Mouse (Mus musculus) cortical plate, adult 2 months (tissue): ENCODE measurements around the gene Dok3. TPM values are rescaled to one million over a fixed set of nuclear protein-coding genes. Genes with fewer than 3 reads are reported as not detected.

Source experiments
- H3K27ac ChIP-seq: fragments of 200-500 bp; 2 replicates; pipeline ENCODE4 v1.5.1; 2012; ENCODE audit warnings: low read length, control low read depth, inconsistent platforms; ENCODE audit not compliant: insufficient read depth
- H3K4me1 ChIP-seq: fragments of 200-500 bp; 2 replicates; pipeline ENCODE4 v1.6.1; 2011; ENCODE audit warnings: low read length; ENCODE audit not compliant: control insufficient read depth, insufficient read depth
- H3K4me3 ChIP-seq: fragments of 200-500 bp; 2 replicates; pipeline ENCODE4 v1.5.1; 2011; ENCODE audit warnings: mild to moderate bottlenecking, low read length, control low read depth; ENCODE audit not compliant: insufficient read depth
- CTCF ChIP-seq: fragments of 200-500 bp; IDR thresholded peaks from 2 replicates; pipeline ENCODE4 v1.5.1; 2011; ENCODE audit warnings: mild to moderate bottlenecking, control low read depth, low read length; ENCODE audit not compliant: insufficient read depth; ENCODE audit errors: extremely low read depth
- POLR2A ChIP-seq: fragments of 200-500 bp; IDR thresholded peaks from 2 replicates; pipeline ENCODE4 v1.6.1; 2011; ENCODE audit warnings: mild to moderate bottlenecking, low read length, control low read depth; ENCODE audit not compliant: insufficient read depth; ENCODE audit errors: extremely low read depth
- polyA plus RNA-seq: library from polyadenylated mRNA; depleted of rRNA; stranded (reverse); fragments of >200 nt; gene quantifications from 2 replicates; pipeline ENCODE4 v1.2.3, GENCODE M21; 2012

Dok3 gene
- polyA plus RNA-seq, 1 experiment = 16.8 TPM

- no peak overlapping the region for H3K27ac ChIP-seq
- TF ChIP-seq CTCF (no peak), POLR2A (no peak)
- H3K4me3 ChIP-seq = no peak overlapping the region
- H3K4me1 ChIP-seq = peaks cover 5% of the 10 kb centered on the region
Measured at GRCm38 (mm10) chr13:55508531-55508930, 20.6 kb downstream of the Dok3 start.

- H3K4me1 ChIP-seq = peaks cover 5% of the 10 kb centered on the region
- no peak for TF ChIP-seq CTCF
- TF ChIP-seq POLR2A = no peak
- no peak overlapping the region for H3K4me3 ChIP-seq
- H3K27ac ChIP-seq = no peak overlapping the region
Measured at GRCm38 (mm10) chr13:55507877-55508276, 21.2 kb downstream of the Dok3 start.

DNA sequence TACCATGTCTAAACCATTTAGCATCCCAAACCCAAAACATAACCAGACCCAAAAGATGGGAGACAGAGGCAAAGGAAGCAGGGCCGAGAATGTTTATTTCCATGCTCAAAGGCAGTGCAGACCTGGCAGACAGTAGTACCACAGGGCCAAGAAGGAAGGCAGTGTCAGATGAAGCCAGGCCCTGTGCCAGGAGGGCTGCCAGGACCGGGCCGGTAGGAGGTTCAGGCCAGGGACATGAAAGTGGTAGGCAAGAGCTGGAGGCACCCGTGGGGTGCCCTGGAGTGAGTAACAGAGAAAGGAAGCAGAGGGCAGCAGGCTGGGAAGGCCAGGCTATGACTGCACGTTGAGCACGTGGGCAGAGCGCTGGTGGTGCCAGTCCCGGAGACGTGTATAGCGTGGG is 22.4 kb downstream of the Dok3 start:
- Histone ChIP-seq H3K27ac (no peak overlapping the region), H3K4me3 (no peak overlapping the region), H3K4me1 (peaks cover 2% of the 10 kb centered on the region)
- TF ChIP-seq CTCF (no peak), POLR2A (no peak)

GRCm38 (mm10) chr13:55505810-55506209 is 23.3 kb downstream of the Dok3 start:
- TF ChIP-seq POLR2A = no peak
- no peak for TF ChIP-seq CTCF
- no peak overlapping the region for H3K27ac ChIP-seq
- H3K4me1 ChIP-seq = no peaks in the 10 kb centered on the region; the same call in 1 of the 2 replicates
- H3K4me3 ChIP-seq = no peak overlapping the region

DNA sequence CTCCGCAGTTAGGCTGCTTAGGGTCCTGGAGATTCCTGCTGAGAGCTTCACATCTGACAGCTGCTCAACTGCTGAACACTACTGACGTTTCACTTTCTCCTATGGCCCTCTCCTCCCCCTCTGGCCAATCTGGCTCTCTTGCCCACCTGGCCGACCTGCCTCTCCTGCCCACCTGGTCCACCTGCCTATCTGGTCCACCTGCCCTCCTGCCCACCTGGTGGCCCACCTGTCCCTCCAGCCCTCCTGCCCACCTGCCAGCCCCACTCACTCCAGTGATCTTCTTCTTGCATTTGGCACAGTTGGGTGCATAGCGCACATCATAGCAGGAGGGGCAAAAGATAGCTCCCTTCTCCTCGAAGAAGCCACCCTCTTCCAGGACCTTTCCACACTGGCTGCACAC is 24.7 kb downstream of the Dok3 start:
- H3K4me3 ChIP-seq = no peak overlapping the region
- no peak overlapping the region for H3K27ac ChIP-seq
- TF ChIP-seq CTCF (no peak), POLR2A (no peak)
- no peaks in the 10 kb centered on the region; the same call in 1 of the 2 replicates for H3K4me1 ChIP-seq

DNA sequence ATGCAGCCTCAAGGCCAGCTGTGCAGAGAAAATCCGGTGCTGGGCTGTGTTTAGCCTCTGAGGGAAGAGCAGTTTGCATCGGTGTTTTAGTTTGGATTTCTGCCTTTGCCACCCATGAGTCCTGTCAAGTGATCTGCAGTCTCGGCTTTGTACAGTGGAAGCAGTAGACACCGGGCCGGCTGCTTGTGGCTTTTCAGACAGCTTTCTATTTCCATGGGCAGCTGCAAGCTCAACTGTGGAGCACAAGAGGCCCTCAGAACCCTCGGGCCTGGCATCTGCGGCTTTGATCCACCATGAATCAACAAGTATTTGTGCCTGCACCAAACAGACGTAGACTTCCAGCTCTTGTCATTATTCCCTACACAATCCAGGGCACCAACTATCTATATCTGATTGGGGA is 26.7 kb downstream of the Dok3 start:
- H3K4me3 ChIP-seq = no peak overlapping the region
- no peaks in the 10 kb centered on the region for H3K4me1 ChIP-seq
- no peak overlapping the region for H3K27ac ChIP-seq
- TF ChIP-seq POLR2A = no peak
- no peak for TF ChIP-seq CTCF

GRCm38 (mm10) chr13:55500575-55500974 is 28.5 kb downstream of the Dok3 start:
- H3K4me3 ChIP-seq = no peak overlapping the region
- H3K4me1 ChIP-seq = no peaks in the 10 kb centered on the region
- TF ChIP-seq CTCF (no peak), POLR2A (no peak)
- no peak overlapping the region for H3K27ac ChIP-seq

GRCm38 (mm10) chr13:55498906-55499305 is 30.2 kb downstream of the Dok3 start:
- H3K4me3 ChIP-seq = no peak overlapping the region
- H3K4me1 ChIP-seq = peaks cover 2% of the 10 kb centered on the region; the same call in 1 of the 2 replicates
- no peak overlapping the region for H3K27ac ChIP-seq
- no peak for TF ChIP-seq CTCF
- no peak for TF ChIP-seq POLR2A

DNA sequence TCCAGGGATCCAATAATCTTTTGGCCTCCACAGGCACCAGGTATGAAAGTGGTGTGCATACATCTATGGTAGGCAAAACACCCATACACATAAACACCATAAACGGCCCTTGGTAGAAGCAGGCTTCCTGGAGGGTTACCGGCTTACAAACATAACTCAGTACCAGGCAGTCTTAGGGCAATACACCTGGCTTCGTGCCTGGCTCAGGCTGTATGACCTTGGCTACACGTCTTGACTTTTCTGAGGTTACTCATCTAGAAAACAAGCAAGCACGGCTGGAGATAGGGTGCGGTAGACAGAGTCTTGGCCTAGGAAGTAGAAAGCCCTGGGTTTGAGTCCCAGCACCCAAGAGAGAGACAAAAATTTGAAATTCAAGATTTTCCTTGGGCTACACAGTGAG is 32.4 kb downstream of the Dok3 start:
- TF ChIP-seq CTCF = no peak
- no peak for TF ChIP-seq POLR2A
- H3K27ac ChIP-seq = no peak overlapping the region
- H3K4me1 ChIP-seq = peaks cover 2% of the 10 kb centered on the region; the same call in 1 of the 2 replicates
- H3K4me3 ChIP-seq = no peak overlapping the region

DNA sequence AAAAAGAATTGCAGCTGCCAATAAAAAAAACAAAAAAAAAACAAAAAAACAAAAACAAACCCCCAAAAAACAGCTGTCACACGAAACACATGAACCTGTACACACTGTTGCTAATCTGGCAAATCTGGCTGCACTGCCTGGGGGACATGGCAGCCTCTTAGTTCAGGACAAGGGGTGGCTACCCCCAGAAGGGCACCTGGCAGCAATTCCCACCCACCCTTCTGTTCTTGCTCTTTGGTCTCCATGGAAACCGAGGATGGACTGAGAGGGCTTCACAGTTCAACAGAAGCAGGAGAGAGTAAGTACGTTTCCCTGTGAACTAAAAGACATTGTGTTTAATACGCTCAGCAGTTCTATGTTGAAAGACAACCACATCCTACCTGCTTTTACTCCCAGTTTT is 33.4 kb downstream of the Dok3 start:
- no peak for TF ChIP-seq POLR2A
- TF ChIP-seq CTCF = no peak
- Histone ChIP-seq H3K4me3 (no peak overlapping the region), H3K27ac (no peak overlapping the region), H3K4me1 (peaks cover 2% of the 10 kb centered on the region; the same call in 1 of the 2 replicates)
